Mouse (Mus musculus): Measurements from ENCODE around the gene Cmtm7.

Gene Cmtm7

DNA sequence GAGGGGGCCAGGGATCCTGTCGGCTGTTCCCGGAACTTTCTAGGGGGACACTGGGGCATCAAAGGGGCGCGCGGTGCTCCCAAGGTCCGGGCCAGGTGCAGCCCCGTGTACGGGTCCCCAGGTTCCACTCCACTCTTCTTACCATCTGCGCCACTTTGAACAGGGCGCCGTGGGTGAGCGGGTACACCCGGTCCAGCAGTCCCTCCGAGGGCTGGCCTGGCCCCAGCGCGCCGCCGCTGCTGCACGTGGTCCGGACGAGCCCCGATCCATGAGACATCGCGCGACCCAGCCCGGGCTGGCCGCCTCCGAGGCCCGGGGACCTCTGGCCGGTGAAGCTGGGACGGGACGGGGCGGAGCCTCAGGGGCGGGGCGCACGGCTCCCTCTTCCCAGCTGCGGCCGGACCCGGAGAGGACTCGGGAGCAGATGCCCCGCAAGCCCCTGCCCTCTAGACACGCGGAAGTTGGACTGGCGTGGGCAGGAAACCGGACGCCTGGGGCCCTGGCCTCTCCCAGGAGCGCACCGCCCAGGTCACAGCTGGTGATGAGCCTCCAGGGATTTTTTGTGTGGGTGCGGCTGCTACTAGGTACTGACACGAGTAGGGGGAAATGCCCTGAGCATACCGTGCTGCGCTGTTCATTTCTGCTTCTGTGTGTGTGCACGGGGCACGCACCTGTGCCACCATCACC, at the start of gene Cmtm7:
Gene Cmtm7 (minus strand): TSS at position 331 of the 687 bp plus-strand sequence.
- Histone ChIP-seq H3K27me3 (ENCODE audit: control insufficient read depth, insufficient read depth, low read length, poor library complexity, severe bottlenecking) (no peaks in the 10 kb centered on the region), H3K36me3 (ENCODE audit: control insufficient read depth, insufficient read depth, low read length, poor library complexity, severe bottlenecking) (no peaks in the 10 kb centered on the region; the same call in 1 of the 2 replicates)
- DNase-seq (ENCODE audit: low read depth, low spot score): peak; percentile 87

DNA sequence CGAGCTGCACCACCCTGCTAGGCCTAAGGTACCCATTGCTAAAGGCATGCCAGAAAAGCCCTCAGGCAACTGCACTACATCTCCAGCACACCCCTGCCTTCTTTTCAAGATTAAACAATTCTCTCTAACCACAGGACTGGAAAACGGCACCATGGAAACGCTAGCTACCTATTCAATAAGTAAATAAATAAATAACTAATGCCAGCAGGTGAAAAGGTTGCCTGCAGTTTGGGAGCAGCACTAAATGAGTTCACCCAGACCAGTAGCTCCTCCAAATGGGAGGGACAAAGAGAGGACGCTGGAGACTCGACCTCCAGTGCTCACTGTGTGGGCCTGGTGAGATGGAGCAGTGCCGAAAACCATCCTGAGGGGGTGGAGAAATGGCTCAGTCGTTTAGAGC, 48.7 kb upstream of the Cmtm7 start:
- Histone ChIP-seq H3K36me3 (ENCODE audit: control insufficient read depth, insufficient read depth, low read length, poor library complexity, severe bottlenecking) (no peaks in the 10 kb centered on the region), H3K27me3 (ENCODE audit: control insufficient read depth, insufficient read depth, low read length, poor library complexity, severe bottlenecking) (no peaks in the 10 kb centered on the region)
- no peak for DNase-seq (ENCODE audit: low read depth, low spot score)

DNA sequence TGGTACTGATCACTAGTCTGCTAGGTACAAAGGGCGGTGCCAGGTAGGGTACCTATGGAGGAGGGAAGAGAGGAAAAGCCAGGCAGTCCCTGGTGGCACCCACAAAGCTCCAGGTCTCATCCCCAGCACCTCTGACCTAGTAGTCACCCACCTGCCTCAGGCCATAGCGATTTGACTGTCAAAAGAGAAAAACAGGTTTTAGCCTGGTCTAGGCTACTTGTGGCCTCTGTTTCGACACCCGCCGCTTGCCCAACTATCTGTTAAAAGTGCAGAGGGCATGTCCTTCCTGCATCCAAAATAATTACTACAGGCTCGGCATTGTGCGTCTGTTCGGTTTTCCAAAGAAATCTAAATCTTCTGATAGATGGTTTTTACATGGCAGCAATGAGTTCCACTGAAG, 48.0 kb upstream of the Cmtm7 start:
- Histone ChIP-seq H3K36me3 (ENCODE audit: control insufficient read depth, insufficient read depth, low read length, poor library complexity, severe bottlenecking) (no peaks in the 10 kb centered on the region), H3K27me3 (ENCODE audit: control insufficient read depth, insufficient read depth, low read length, poor library complexity, severe bottlenecking) (no peaks in the 10 kb centered on the region)
- no peak for DNase-seq (ENCODE audit: low read depth, low spot score)

DNA sequence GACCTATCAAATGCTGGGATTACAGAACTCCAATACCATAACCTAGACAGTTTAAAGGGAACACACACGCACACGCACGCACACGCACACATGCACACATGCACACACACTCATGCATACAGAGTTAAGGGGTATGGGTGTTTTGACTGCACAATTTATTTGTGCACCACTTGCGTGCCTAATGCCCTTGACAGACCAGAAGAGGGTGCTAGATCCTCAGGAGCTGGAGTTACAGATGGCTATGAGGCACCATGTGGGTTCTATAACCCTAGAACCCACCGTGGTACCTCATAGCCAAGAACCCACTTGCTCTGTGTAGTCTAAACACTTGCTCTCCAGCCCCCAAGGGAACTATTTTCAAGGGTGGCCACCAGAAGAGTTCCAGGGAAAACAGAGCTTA, 46.7 kb upstream of the Cmtm7 start:
- no peak for DNase-seq (ENCODE audit: low read depth, low spot score)
- Histone ChIP-seq H3K27me3 (ENCODE audit: control insufficient read depth, insufficient read depth, low read length, poor library complexity, severe bottlenecking) (no peaks in the 10 kb centered on the region), H3K36me3 (ENCODE audit: control insufficient read depth, insufficient read depth, low read length, poor library complexity, severe bottlenecking) (no peaks in the 10 kb centered on the region)

DNA sequence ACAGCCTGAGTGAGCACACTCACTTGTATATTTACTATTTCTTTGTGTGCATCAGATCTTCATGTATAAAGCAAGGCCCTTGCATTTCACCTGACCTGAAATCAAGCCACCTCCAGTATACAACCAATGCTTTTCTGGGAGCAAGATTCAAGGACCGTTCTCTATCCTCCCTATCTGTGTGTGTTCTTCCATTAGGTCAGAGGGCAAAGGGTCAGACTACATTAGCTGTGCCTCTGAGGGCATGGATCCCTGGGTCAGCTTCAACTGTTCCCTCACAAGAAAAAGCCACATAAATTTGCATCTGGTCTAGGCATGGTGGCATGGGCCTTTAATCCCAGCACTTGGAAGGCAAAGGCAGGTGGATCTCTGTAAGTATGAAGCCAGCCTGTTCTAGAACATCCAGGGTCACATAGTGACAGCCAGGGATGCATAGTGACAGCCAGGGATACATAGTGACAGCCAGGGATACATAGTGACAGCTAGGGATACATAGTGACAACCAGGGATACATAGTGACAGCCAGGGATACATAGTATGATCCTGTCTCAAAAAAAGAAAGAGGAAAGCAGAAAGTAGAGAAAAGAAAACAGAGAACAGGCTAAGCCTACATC, 45.7 kb upstream of the Cmtm7 start:
- no peak for DNase-seq (ENCODE audit: low read depth, low spot score)
- no peaks in the 10 kb centered on the region for H3K27me3 ChIP-seq (ENCODE audit: control insufficient read depth, insufficient read depth, low read length, poor library complexity, severe bottlenecking)
- no peaks in the 10 kb centered on the region for H3K36me3 ChIP-seq (ENCODE audit: control insufficient read depth, insufficient read depth, low read length, poor library complexity, severe bottlenecking)

DNA sequence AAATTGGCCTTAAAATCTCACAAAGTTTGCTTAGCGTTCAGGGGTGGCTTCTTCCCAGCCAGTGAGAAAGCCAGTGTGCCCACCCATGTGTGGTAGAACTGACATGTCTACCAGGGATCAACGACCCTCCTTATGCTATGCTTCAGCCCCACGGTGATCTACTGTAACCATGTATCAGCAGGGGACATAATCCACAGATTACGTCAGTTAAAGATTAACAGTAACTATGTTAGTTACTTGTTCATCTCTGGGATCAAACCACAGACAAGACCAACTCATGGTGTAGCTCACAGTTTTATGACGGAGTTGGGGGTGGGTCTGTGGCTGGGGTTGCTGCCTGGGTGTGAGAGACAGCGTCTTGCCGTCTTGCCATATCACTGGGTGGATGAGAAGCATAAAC, 42.5 kb upstream of the Cmtm7 start:
- no peak for DNase-seq (ENCODE audit: low read depth, low spot score)
- no peaks in the 10 kb centered on the region for H3K36me3 ChIP-seq (ENCODE audit: control insufficient read depth, insufficient read depth, low read length, poor library complexity, severe bottlenecking)
- no peaks in the 10 kb centered on the region for H3K27me3 ChIP-seq (ENCODE audit: control insufficient read depth, insufficient read depth, low read length, poor library complexity, severe bottlenecking)

DNA sequence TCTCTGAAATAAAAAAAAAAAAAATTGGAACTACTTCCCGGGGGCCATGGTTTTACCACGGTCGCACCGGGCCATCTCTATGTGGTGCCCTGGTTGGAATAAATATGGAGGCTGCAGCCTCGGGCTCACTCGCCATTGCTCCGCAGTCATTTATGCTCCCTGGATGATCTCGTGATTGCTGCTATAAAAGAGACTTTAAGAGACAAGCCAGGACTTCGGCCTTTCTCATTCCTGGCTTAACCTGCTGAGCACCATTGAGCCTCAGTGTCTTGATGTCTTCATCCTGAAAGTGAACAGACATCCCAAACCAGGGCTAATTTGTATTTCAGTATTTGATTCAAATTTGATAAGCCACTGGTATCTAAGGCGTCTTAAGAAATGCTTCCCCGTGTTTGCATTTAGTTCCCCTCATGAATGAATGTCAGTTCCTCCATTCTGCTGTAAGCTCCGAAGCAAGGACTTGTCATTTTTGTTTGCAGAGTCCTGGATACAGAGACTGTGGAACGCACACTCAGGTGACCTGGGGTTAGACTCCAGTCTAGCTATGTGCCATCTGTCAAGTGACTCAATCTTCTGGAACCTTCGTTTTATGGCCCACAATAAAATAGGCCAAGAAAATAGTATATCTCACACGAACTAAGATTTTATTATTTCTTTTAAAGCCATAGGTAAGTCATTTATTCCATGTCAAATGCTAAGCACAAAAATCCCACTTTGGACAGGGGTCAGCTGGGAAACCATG, 40.1 kb upstream of the Cmtm7 start:
- no peaks in the 10 kb centered on the region for H3K36me3 ChIP-seq (ENCODE audit: control insufficient read depth, insufficient read depth, low read length, poor library complexity, severe bottlenecking)
- DNase-seq (ENCODE audit: low read depth, low spot score): no peak
- H3K27me3 ChIP-seq (ENCODE audit: control insufficient read depth, insufficient read depth, low read length, poor library complexity, severe bottlenecking): no peaks in the 10 kb centered on the region

DNA sequence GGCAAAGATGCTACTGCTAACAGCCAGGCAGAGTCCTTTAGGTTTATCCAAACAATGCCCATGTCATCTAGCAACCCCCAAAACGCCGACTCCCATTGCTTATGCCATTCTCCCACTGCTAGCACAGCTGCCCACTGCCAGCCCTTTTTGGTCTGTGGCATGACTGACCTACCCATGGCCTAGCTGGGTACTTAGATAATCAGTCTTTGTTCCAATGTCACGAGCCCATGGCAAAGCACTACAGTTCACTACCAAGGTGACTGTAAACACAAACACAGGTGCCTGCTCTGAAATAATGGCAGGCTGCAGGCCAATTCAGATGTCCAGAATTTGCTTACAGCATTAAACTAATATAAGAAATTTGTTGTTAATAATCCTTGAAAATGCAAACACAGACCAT, 37.3 kb upstream of the Cmtm7 start:
- DNase-seq (ENCODE audit: low read depth, low spot score): no peak
- no peaks in the 10 kb centered on the region for H3K36me3 ChIP-seq (ENCODE audit: control insufficient read depth, insufficient read depth, low read length, poor library complexity, severe bottlenecking)
- no peaks in the 10 kb centered on the region for H3K27me3 ChIP-seq (ENCODE audit: control insufficient read depth, insufficient read depth, low read length, poor library complexity, severe bottlenecking)

DNA sequence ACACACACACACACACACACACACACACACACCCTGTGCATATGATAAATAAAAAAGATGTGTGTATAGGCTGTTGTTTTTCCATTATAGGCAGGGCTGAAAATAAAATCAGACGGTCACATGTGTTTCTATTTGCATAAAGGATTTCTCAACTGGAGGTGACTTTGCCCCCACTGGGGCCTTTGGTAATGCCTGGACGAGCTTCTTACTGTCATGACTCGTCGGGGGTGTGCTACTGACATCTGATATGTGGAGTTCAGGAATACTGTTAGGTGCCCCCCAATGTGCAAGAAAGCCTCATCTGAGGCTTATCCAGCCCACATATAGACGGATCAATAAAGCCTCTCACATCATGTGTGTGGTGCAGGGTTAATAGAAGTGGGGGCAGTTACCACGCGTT, 35.4 kb upstream of the Cmtm7 start:
- no peaks in the 10 kb centered on the region for H3K27me3 ChIP-seq (ENCODE audit: control insufficient read depth, insufficient read depth, low read length, poor library complexity, severe bottlenecking)
- peak; percentile 41 for DNase-seq (ENCODE audit: low read depth, low spot score)

DNA sequence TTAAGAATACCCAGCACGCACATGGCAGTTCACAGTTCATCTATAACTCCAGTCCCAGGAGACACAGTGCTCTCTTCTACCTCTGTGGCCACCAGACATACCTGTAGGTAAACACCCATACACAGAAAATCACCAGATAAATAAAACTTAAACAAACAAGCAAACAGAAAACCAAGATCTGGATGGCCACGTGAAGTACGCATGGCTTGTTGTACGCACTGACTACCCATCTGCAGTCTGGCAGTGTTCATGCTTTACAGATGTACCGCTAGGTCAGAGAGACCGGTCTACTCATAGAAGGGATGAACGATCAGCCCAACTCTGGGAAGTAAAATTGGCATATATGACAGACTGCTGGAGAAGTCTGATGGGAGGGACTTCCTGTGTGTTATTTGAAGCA, 34.5 kb upstream of the Cmtm7 start:
- DNase-seq (ENCODE audit: low read depth, low spot score): no peak
- Histone ChIP-seq H3K27me3 (ENCODE audit: control insufficient read depth, insufficient read depth, low read length, poor library complexity, severe bottlenecking) (no peaks in the 10 kb centered on the region), H3K36me3 (ENCODE audit: control insufficient read depth, insufficient read depth, low read length, poor library complexity, severe bottlenecking) (no peaks in the 10 kb centered on the region)

More for the DNA sequence above, 35.4 kb upstream of the Cmtm7 start:
- no peaks in the 10 kb centered on the region for H3K36me3 ChIP-seq (ENCODE audit: control insufficient read depth, insufficient read depth, low read length, poor library complexity, severe bottlenecking)

DNA sequence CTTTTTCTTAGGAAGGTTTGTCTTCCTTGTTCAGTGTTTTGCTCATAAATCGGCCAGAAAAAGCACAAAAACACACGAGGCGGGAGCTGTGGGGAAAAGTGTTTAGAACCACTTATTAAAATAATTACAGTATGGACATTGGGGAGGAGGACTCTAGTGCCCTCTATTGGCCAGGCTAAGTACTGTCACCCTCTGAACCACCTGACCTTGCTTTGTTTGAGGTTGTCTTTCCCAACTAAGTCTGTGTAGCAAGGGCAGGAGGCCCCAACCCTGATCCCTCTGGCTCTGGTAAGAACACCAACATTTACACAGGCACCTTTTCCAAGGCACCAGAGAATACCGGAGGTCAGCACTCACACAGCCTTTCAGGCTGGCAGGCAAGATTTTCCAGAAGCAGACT, 33.7 kb upstream of the Cmtm7 start:
- peak; percentile 83 for DNase-seq (ENCODE audit: low read depth, low spot score)
- no peaks in the 10 kb centered on the region for H3K27me3 ChIP-seq (ENCODE audit: control insufficient read depth, insufficient read depth, low read length, poor library complexity, severe bottlenecking)
- H3K36me3 ChIP-seq (ENCODE audit: control insufficient read depth, insufficient read depth, low read length, poor library complexity, severe bottlenecking): no peaks in the 10 kb centered on the region

DNA sequence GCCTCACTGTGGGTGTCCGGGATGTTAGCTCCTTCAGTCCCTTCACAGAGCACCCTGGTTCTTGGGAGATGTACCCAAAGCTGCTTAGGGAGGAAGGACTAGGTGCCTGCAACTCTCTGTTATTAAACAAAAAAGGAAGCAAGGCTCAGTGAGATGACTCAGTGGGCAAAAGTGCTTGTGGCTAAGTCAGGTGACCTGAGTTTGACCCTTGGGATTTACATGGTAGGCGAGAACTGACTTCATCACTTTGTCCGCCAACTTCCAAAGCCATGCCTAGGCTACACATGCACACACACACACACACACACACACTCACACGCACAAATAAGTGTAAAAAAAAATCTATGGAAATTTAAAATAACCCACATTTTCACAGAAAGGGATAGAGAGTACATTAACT, 30.3 kb upstream of the Cmtm7 start:
- H3K36me3 ChIP-seq (ENCODE audit: control insufficient read depth, insufficient read depth, low read length, poor library complexity, severe bottlenecking): no peaks in the 10 kb centered on the region
- H3K27me3 ChIP-seq (ENCODE audit: control insufficient read depth, insufficient read depth, low read length, poor library complexity, severe bottlenecking): no peaks in the 10 kb centered on the region
- peak; percentile 80 for DNase-seq (ENCODE audit: low read depth, low spot score)

DNA sequence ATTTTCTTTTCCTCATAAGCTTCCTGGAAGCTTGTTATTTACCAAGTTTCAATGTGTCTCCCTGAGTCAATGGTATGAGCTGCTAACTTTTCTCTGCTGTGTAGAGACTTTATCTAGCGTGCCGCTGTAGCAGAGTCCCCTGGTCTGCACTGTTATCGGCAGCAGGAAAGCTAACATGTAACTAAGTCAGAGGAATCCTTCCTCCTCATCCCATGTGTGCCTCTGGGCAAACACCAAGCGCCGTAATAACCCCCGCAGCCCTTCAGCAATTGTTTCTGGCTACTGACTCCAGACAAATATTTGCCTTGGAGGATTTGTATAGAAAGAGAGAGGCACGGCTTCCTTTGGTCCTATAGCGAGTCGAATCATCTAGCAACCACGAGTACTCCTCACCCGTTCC, 29.2 kb upstream of the Cmtm7 start:
- DNase-seq (ENCODE audit: low read depth, low spot score): no peak
- Histone ChIP-seq H3K27me3 (ENCODE audit: control insufficient read depth, insufficient read depth, low read length, poor library complexity, severe bottlenecking) (no peaks in the 10 kb centered on the region), H3K36me3 (ENCODE audit: control insufficient read depth, insufficient read depth, low read length, poor library complexity, severe bottlenecking) (no peaks in the 10 kb centered on the region)

DNA sequence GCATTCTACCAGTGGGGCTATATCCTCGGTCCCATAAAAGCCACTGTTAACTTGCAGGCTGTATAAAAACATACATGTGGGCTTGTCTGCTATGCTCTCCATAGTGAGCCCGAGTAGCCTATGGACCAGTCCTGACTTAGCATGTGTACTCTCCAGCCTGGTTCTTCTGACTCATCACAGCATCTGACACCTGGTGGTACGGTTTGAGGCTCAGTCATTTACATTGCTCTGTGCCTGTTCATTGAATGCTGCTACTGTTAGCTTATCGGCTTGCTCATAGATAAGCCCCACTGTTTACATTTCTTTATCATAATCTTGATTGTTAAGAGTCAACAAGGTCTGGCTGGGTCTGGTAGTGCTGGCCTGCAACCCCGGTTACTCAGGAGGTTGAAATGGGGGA, 27.0 kb upstream of the Cmtm7 start:
- Histone ChIP-seq H3K36me3 (ENCODE audit: control insufficient read depth, insufficient read depth, low read length, poor library complexity, severe bottlenecking) (no peaks in the 10 kb centered on the region), H3K27me3 (ENCODE audit: control insufficient read depth, insufficient read depth, low read length, poor library complexity, severe bottlenecking) (no peaks in the 10 kb centered on the region)
- no peak for DNase-seq (ENCODE audit: low read depth, low spot score)

DNA sequence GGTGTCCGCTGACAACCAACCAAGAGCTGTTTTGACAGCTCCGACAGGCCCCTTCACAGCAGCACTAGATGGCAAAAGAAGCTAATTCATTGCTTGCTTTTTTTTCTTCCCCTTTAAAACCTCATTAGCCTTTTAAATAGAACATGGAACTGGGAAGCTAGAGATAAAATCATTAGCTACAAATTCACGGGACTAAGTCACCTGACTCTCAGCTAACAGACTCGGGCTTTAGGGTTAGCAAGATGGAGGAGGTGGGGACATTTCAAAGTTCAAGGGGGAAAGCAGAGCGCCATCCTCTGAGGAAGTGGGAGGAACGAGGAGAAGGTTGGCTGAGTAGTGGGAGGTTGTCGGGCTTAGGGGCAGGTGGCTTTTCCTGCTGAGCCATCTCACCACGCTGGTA, 25.6 kb upstream of the Cmtm7 start:
- H3K36me3 ChIP-seq (ENCODE audit: control insufficient read depth, insufficient read depth, low read length, poor library complexity, severe bottlenecking): no peaks in the 10 kb centered on the region
- no peak for DNase-seq (ENCODE audit: low read depth, low spot score)

More for the DNA sequence above, 25.6 kb upstream of the Cmtm7 start:
- no peaks in the 10 kb centered on the region for H3K27me3 ChIP-seq (ENCODE audit: control insufficient read depth, insufficient read depth, low read length, poor library complexity, severe bottlenecking)
